ENCODE assay signal across 43 mouse cellular contexts in the genomic region with DNA sequence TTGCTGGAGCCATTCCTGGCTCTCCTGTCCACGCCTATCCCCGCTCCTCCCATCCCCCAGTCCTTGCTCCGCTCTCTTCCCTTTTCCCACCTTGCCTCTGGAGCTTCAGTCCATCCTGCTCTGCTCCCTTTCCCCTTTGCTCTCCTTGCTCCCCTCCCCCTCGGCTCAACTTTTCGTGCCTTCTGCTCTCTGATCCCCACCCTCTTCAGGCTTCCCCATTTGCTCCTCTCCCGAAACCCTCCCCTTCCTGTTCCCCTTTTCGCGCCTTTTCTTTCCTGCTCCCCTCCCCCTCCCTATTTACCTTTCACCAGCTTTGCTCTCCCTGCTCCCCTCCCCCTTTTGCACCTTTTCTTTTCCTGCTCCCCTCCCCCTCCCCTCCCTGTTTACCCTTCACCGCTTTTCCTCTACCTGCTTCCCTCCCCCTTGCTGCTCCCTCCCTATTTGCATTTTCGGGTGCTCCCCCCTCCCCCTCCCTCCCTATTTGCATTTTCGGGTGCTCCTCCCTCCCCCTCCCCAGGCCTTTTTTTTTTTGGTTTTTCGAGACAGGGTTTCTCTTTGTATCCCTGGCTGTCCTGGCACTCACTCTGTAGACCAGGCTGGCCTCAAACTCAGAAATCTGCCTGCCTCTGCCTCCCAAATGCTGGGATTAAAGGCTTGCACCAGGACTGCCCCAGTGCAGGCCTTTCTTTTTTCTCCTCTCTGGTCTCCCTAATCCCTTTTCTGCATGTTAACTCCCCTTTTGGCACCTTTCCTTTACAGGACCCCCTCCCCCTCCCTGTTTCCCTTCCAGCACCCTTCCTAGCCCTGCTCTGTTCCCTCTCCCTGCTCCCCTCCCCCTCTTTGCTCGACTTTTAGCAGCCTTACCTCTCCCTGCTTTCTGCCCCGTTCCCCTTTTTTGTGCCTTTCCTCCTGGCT. TPM values are rescaled to one million over a fixed set of nuclear protein-coding genes. Genes with fewer than 3 reads are reported as not detected.
DNase-seq lines count a peak whose midpoint lies in the region; ATAC-seq and TF ChIP-seq lines count a peak whose summit lies in the region.
"Had no signal": no experiment of that assay in that cellular context is flagged by ENCODE, and none has a peak within 500 bp of the region (broad histone marks: within the 10 kb centered on the region; RNA-seq: fewer than 3 reads in every experiment).

No protein-coding gene starts in this region.

- no peak overlapping the region for H3K4me3 ChIP-seq in heart, adult 2 months
- peak overlapping the region; percentile 86 to 91 for H3K4me3 ChIP-seq in MEL (ENCODE audit: control insufficient read depth in 1 of 2, insufficient read depth in 1 of 2, low read depth in 2 of 2, low read length in 2 of 2)
- H3K4me3 ChIP-seq: heart, embryonic 12.5 days; kidney, embryonic 15.5 days; layer of hippocampus, adult 2 months; limb, embryonic 10.5 days; limb, embryonic 15.5 days; liver, embryonic 13.5 days; midbrain, embryonic 10.5 days; midbrain, embryonic 15.5 days; neural tube, embryonic 15.5 days had no signal

- no peak for TF ChIP-seq EP300 in heart, adult 2 months (IDR thresholded peaks at IDR 0.05; ENCODE audit: insufficient read depth, low read depth, low read length)
- TF ChIP-seq EP300 in MEL (IDR thresholded peaks at IDR 0.05; ENCODE audit: low read depth in 1 of 2, low read length in 2 of 2) = peak in 1 of 2 experiments; percentile 65; a peak in 2 of 4 replicates

- no peak for TF ChIP-seq POLR2A in heart, adult 2 months (IDR thresholded peaks at IDR 0.05; ENCODE audit: insufficient read depth, low read depth, low read length)
- peak; percentile 79 to 86 for TF ChIP-seq POLR2A in MEL (IDR thresholded peaks at IDR 0.05; ENCODE audit: control insufficient read depth in 1 of 2, insufficient read depth in 1 of 2, low read depth in 1 of 2, low read length in 2 of 2, poor library complexity in 1 of 2)

- intact Hi-C loops in heart, adult 2 months (cut with DNase I) = no loop called here

- DNase-seq in heart, adult 11 months = peak; percentile 24
- no peak for DNase-seq in heart, adult 2 months
- DNase-seq in MEL (ENCODE audit: low read depth, low spot score) = peak; percentile 96
- no peak for DNase-seq in gastrocnemius, adult 18-20 months (ENCODE audit: low spot score)
- no peak for DNase-seq in kidney, adult 11 months
- DNase-seq: adrenal gland, adult 8-10 months; cerebellum, adult 8-10 months; cerebellum, postnatal 25 days; gastrocnemius, postnatal 10 days; heart, adult 18-20 months; kidney, adult 18-20 months; kidney, postnatal 36 days; liver, embryonic 13.5 days; lung, adult 18-20 months; retina, postnatal 1 day; right cerebral cortex, postnatal 14 days; thymus, adult 18-20 months; thymus, postnatal 25 days had no signal

- H3K9me3 ChIP-seq in MEL (replicated peaks; ENCODE audit: insufficient read depth, low read length) = no peaks in the 10 kb centered on the region
- H3K9me3 ChIP-seq: G1E; heart, embryonic 12.5 days; kidney, embryonic 15.5 days; limb, embryonic 10.5 days; limb, embryonic 15.5 days; liver, embryonic 13.5 days; midbrain, embryonic 15.5 days; neural tube, embryonic 15.5 days had no signal

- no peak overlapping the region for H3K9ac ChIP-seq in heart, adult 2 months (ENCODE audit: low read depth, low read length)
- peak overlapping the region; percentile 80 for H3K9ac ChIP-seq in MEL (ENCODE audit: control insufficient read depth, low read depth, low read length, poor library complexity, severe bottlenecking)
- H3K9ac ChIP-seq: heart, embryonic 12.5 days; hindbrain, embryonic 14.5 days; kidney, embryonic 15.5 days; limb, embryonic 15.5 days; liver, embryonic 13.5 days; midbrain, embryonic 15.5 days; neural tube, embryonic 15.5 days had no signal

- no peak overlapping the region for H3K27ac ChIP-seq in heart, adult 2 months
- peak overlapping the region; percentile 97 for H3K27ac ChIP-seq in MEL (ENCODE audit: control insufficient read depth, low read depth, low read length)
- H3K27ac ChIP-seq: hindbrain, embryonic 14.5 days; kidney, embryonic 15.5 days; layer of hippocampus, adult 2 months; limb, embryonic 10.5 days; limb, embryonic 15.5 days; liver, embryonic 13.5 days; macrophage; midbrain, embryonic 10.5 days; midbrain, embryonic 15.5 days; neural tube, embryonic 15.5 days had no signal

- ATAC-seq in granulocyte monocyte progenitor cell, adult 5-6 weeks (replicated peaks; ENCODE audit: poor library complexity, severe bottlenecking) = peak; percentile 50; the same call in 1 of the 2 replicates
- ATAC-seq in erythroid progenitor cell, adult 5-6 weeks (replicated peaks; ENCODE audit: low FRiP score, poor library complexity, severe bottlenecking) = no peak
- ATAC-seq in inflammation-experienced regulatory T-cells, adult 6 months = no peak
- ATAC-seq: activated CD4-positive, CD25-positive, alpha-beta regulatory T cell, adult 4 months; forebrain, embryonic 14.5 days; lung, postnatal 0 days; midbrain, embryonic 15.5 days had no signal

- no peaks in the 10 kb centered on the region for H3K4me1 ChIP-seq in heart, adult 2 months (ENCODE audit: control insufficient read depth, insufficient read depth, low read length)
- peaks cover 3 to 18% of the 10 kb centered on the region in 2 experiments; a peak in 3 of 4 replicates for H3K4me1 ChIP-seq in MEL (ENCODE audit: control insufficient read depth in 1 of 2, insufficient read depth in 2 of 2, low read length in 2 of 2)
- H3K4me1 ChIP-seq: heart, embryonic 12.5 days; kidney, embryonic 15.5 days; limb, embryonic 15.5 days; liver, embryonic 13.5 days; midbrain, embryonic 10.5 days; midbrain, embryonic 15.5 days; neural tube, embryonic 15.5 days had no signal

- TF ChIP-seq RAD21 in MEL (IDR thresholded peaks at IDR 0.05; ENCODE audit: low read depth, low read length) = no peak

- 85% methylated on average over 14 of the region's 14 CpGs for WGBS in heart, adult 2 months

- TF ChIP-seq CTCF in heart, adult 2 months (IDR thresholded peaks at IDR 0.05) = no peak
- TF ChIP-seq CTCF in MEL (IDR thresholded peaks at IDR 0.05 in 2 of 3, conservative IDR thresholded peaks at IDR 0.05 in 1 of 3; ENCODE audit: control insufficient read depth in 1 of 3, insufficient read depth in 1 of 3, low read depth in 2 of 3, low read length in 3 of 3, poor library complexity in 1 of 3, severe bottlenecking in 1 of 3) = no peak

- H3K36me3 ChIP-seq in heart, adult 2 months (ENCODE audit: control insufficient read depth, insufficient read depth, low read length) = no peaks in the 10 kb centered on the region
- H3K36me3 ChIP-seq in MEL (ENCODE audit: control insufficient read depth in 1 of 2, insufficient read depth in 2 of 2, low read length in 2 of 2) = peaks cover 2 to 35% of the 10 kb centered on the region in 2 experiments; a peak in 3 of 4 replicates
- H3K36me3 ChIP-seq: G1E; heart, embryonic 12.5 days; kidney, embryonic 15.5 days; limb, embryonic 10.5 days; limb, embryonic 15.5 days; liver, embryonic 13.5 days; midbrain, embryonic 10.5 days; midbrain, embryonic 15.5 days; neural tube, embryonic 15.5 days had no signal

- H3K27me3 ChIP-seq in heart, adult 2 months (ENCODE audit: control insufficient read depth, insufficient read depth, low read length) = no peaks in the 10 kb centered on the region
- no peaks in the 10 kb centered on the region for H3K27me3 ChIP-seq in MEL (ENCODE audit: control insufficient read depth in 1 of 2, insufficient read depth in 2 of 2, low read length in 2 of 2)
- H3K27me3 ChIP-seq: heart, embryonic 12.5 days; liver, embryonic 13.5 days had no signal

- H3K79me2 ChIP-seq in heart, adult 2 months (replicated peaks; ENCODE audit: control insufficient read depth, insufficient read depth, low read length) = no peaks in the 10 kb centered on the region
- peaks cover 29% of the 10 kb centered on the region for H3K79me2 ChIP-seq in MEL (ENCODE audit: control insufficient read depth, insufficient read depth, low read length, poor library complexity)

TF ChIP-seq in MEL, 35 proteins besides CTCF, POLR2A, EP300 and RAD21 (continues in another document):
- no peak for TF ChIP-seq USF1 (IDR thresholded peaks at IDR 0.05; ENCODE audit: low read depth, low read length)
- no peak for TF ChIP-seq POLR2AphosphoS2 (IDR thresholded peaks at IDR 0.05; ENCODE audit: low read length)
- no peak for TF ChIP-seq TAL1 (IDR thresholded peaks at IDR 0.05; ENCODE audit: low read length)
- no peak; the same call in 1 of the 2 replicates for TF ChIP-seq KAT2A (conservative IDR thresholded peaks at IDR 0.05; ENCODE audit: low read depth, low read length)
- 0 out of 2 replicates have a peak, but pooled peaks have one; percentile 0 for TF ChIP-seq MXI1 (IDR thresholded peaks at IDR 0.05; ENCODE audit: low read depth, low read length)
- TF ChIP-seq CHD2 (IDR thresholded peaks at IDR 0.05; ENCODE audit: low read length) = peak; percentile 69; the same call in 1 of the 2 replicates
- no peak for TF ChIP-seq ZKSCAN1 (IDR thresholded peaks at IDR 0.05; ENCODE audit: low read depth, low read length)
- TF ChIP-seq RCOR1 (IDR thresholded peaks at IDR 0.05; ENCODE audit: low read depth, low read length) = no peak
- peak; percentile 96 for TF ChIP-seq TBP (IDR thresholded peaks at IDR 0.05; ENCODE audit: low read depth, low read length)
- TF ChIP-seq JUND (IDR thresholded peaks at IDR 0.05; ENCODE audit: low read depth, low read length) = no peak
- peak; percentile 43; the same call in 1 of the 2 replicates for TF ChIP-seq ELF1 (IDR thresholded peaks at IDR 0.05; ENCODE audit: low read depth, low read length)
- TF ChIP-seq BHLHE40 (IDR thresholded peaks at IDR 0.05; ENCODE audit: borderline replicate concordance, low read depth, low read length) = 0 out of 2 replicates have a peak, but pooled peaks have one; percentile 19
- no peak for TF ChIP-seq UBTF (IDR thresholded peaks at IDR 0.05; ENCODE audit: borderline replicate concordance, insufficient read depth, low read depth, low read length)
- peak; percentile 91 for TF ChIP-seq ZNF384 (IDR thresholded peaks at IDR 0.05; ENCODE audit: low read depth, low read length)
- TF ChIP-seq MAZ (IDR thresholded peaks at IDR 0.05; ENCODE audit: low read depth, low read length) = peak; percentile 88

RNA-seq across cellular contexts. Expression of gene Trap1a, which starts 1.3 kb away (rescaled TPM):
- total RNA-seq in heart, adult 2 months (2021) = not detected
- polyA plus RNA-seq in heart, adult 2 months (2012; rRNA removed) = not detected in 2 replicates
- 383 and 424 TPM in 2 replicates for total RNA-seq in MEL (2012; rRNA removed)
- 100 to 1,000 TPM in 1 of 2 experiments, not detected in 1; 548 TPM for polyA plus RNA-seq in MEL (2012; ENCODE audit: insufficient read depth in 1 of 2, insufficient read length in 2 of 2, low read depth in 1 of 2, low replicate concordance in 2 of 2, missing spikeins in 1 of 2)
- total RNA-seq in granulocyte monocyte progenitor cell, adult 5-6 weeks (2014; fragmentation: Nextera tagmentation) = not detected in 2 replicates
- total RNA-seq in granulocyte monocyte progenitor cell, adult 5-6 weeks (2017) = not detected in 2 replicates
- total RNA-seq in gastrocnemius, adult 18-20 months (2021) = not detected
- total RNA-seq in erythroid progenitor cell, adult 5-6 weeks (2015; ENCODE audit: low replicate concordance) = not detected in 2 replicates
- not detected in 2 replicates for total RNA-seq in erythroid progenitor cell, adult 5-6 weeks (2017; ENCODE audit: low replicate concordance)
- polyA plus RNA-seq in inflammation-experienced regulatory T-cells, adult 6 months (2017; shearing (Covaris generic)) = not detected
- total RNA-seq: adrenal gland, adult 8-10 months; adrenal gland, postnatal 4 days; G1E; gastrocnemius, postnatal 10 days; heart, adult 18-20 months; hematopoietic stem cell, adult 5-6 weeks; layer of hippocampus, adult 2 months; layer of hippocampus, postnatal 25 days; left cerebral cortex, adult 8-10 months had no signal
- polyA plus RNA-seq: activated CD4-positive, CD25-positive, alpha-beta regulatory T cell, adult 4 months; embryonic facial prominence, embryonic 11.5 days; forebrain, embryonic 14.5 days; G1E; heart, postnatal 0 days; hindbrain, embryonic 14.5 days; limb, embryonic 10.5 days; limb, embryonic 15.5 days; macrophage; midbrain, embryonic 10.5 days; midbrain, embryonic 15.5 days; neural tube, embryonic 15.5 days; small intestine, adult 2 months; stomach, embryonic 14.5 days had no signal

Comparison
In these comparisons a context has a peak if more than half of its experiments do, and no peak if none do; other contexts are left out.
1. DNase-seq: peak in heart, adult 11 months (single experiment) and MEL (single experiment); none in heart, adult 2 months (0 of 2), gastrocnemius, adult 18-20 months (single experiment) and kidney, adult 11 months (single experiment).
2. RNA of gene Trap1a, which starts 1.3 kb away (total RNA-seq): 383 to 424 TPM in MEL; not detected in heart, adult 2 months, not detected in granulocyte monocyte progenitor cell, adult 5-6 weeks, not detected in gastrocnemius, adult 18-20 months and not detected in erythroid progenitor cell, adult 5-6 weeks; every median in the first group is over 100 times any median in the second.